Mouse (Mus musculus) myocyte (in vitro differentiated cells): ENCODE data around the gene Pkp4. TPM values are rescaled to one million over a fixed set of nuclear protein-coding genes. Genes with fewer than 3 reads are reported as not detected.

ENCODE experiments used
- H3K27me3 ChIP-seq: one replicate; pipeline ENCODE4 v1.6.1; 2011; ENCODE audit not compliant: control insufficient read depth, insufficient read depth, insufficient read length
- H3K36me3 ChIP-seq: one replicate; pipeline ENCODE4 v1.6.1; 2011; ENCODE audit not compliant: control insufficient read depth, insufficient read depth
- H3K4me2 ChIP-seq: one replicate; pipeline ENCODE4 v1.6.1; 2011; ENCODE audit warnings: low read depth, control low read depth
- H3K4me3 ChIP-seq: one replicate; pipeline ENCODE4 v1.5.1; 2011; ENCODE audit warnings: mild to moderate bottlenecking, control low read depth, moderate library complexity
- H3K79me2 ChIP-seq: one replicate; pipeline ENCODE4 v1.6.1; 2011; ENCODE audit not compliant: control insufficient read depth, insufficient read depth
- H3ac ChIP-seq: one replicate; pipeline ENCODE4 v1.6.1; 2011; ENCODE audit not compliant: control insufficient read depth, insufficient read length
- CEBPB ChIP-seq: IDR thresholded peaks from 2 replicates; pipeline ENCODE4 v1.6.1; 2011; ENCODE audit warnings: mild to moderate bottlenecking, moderate library complexity; ENCODE audit not compliant: poor library complexity, insufficient read depth, severe bottlenecking
- E2F4 ChIP-seq: IDR thresholded peaks from one replicate; pipeline ENCODE4 v1.6.1; 2011; ENCODE audit warnings: mild to moderate bottlenecking, control low read depth, moderate library complexity; ENCODE audit not compliant: insufficient read depth
- MAX ChIP-seq: IDR thresholded peaks from one replicate; pipeline ENCODE4 v1.6.1; 2011; ENCODE audit warnings: low read depth, mild to moderate bottlenecking, control low read depth
- MYOD1 ChIP-seq, 3 experiments: IDR thresholded peaks; one replicate each; pipeline ENCODE4 v1.6.1; 2011; ENCODE audit warnings: control low read depth in 2 of 3, low read depth in 2 of 3, mild to moderate bottlenecking in 2 of 3, moderate library complexity in 1 of 3; ENCODE audit not compliant: insufficient read length in 2 of 3, control insufficient read depth in 1 of 3
- MYOG ChIP-seq, 3 experiments: IDR thresholded peaks; one replicate each; pipeline ENCODE4 v1.6.1; 2011; ENCODE audit warnings: control low read depth in 2 of 3, low read depth in 2 of 3, mild to moderate bottlenecking in 2 of 3; ENCODE audit not compliant: insufficient read length in 2 of 3, control insufficient read depth in 1 of 3, insufficient read depth in 1 of 3
- POLR2A ChIP-seq: IDR thresholded peaks from one replicate; pipeline ENCODE4 v1.6.1; 2011; ENCODE audit warnings: low read depth, mild to moderate bottlenecking, control low read depth, moderate library complexity; ENCODE audit not compliant: insufficient read length
- POLR2AphosphoS2 ChIP-seq: IDR thresholded peaks from one replicate; pipeline ENCODE4 v1.6.1; 2011; ENCODE audit warnings: low read depth, control low read depth; ENCODE audit not compliant: insufficient read length
- REST ChIP-seq: IDR thresholded peaks from one replicate; pipeline ENCODE4 v1.6.1; 2011; ENCODE audit warnings: mild to moderate bottlenecking, control low read depth, moderate library complexity; ENCODE audit not compliant: insufficient read depth, insufficient read length
- SRF ChIP-seq: IDR thresholded peaks from one replicate; pipeline ENCODE4 v1.6.1; 2011; ENCODE audit warnings: low read depth; ENCODE audit not compliant: control insufficient read depth, insufficient read length
- TCF12 ChIP-seq: IDR thresholded peaks from one replicate; pipeline ENCODE4 v1.6.1; 2011; ENCODE audit warnings: mild to moderate bottlenecking, control low read depth; ENCODE audit not compliant: poor library complexity, insufficient read depth, severe bottlenecking
- TCF3 ChIP-seq: IDR thresholded peaks from one replicate; pipeline ENCODE4 v1.6.1; 2011; ENCODE audit warnings: low read depth, control low read depth; ENCODE audit not compliant: insufficient read length
- USF1 ChIP-seq: IDR thresholded peaks from one replicate; pipeline ENCODE4 v1.6.1; 2011; ENCODE audit warnings: low read depth, mild to moderate bottlenecking, control low read depth, moderate library complexity
- polyA plus RNA-seq: library from polyadenylated mRNA; unstranded; fragments of >200 nt; fragmentation: generic; extraction: Trizol; gene quantifications from one replicate; pipeline ENCODE4 v1.2.1, GENCODE M21; 2012; ENCODE audit warnings: missing spikeins

Pkp4 gene
- polyA plus RNA-seq, 1 experiment, result 25.3 TPM

- Histone ChIP-seq H3K4me3 (no peak overlapping the region), H3K27me3 (no peaks in the 10 kb centered on the region), H3ac (no peak overlapping the region), H3K36me3 (peaks cover 2% of the 10 kb centered on the region), H3K4me2 (no peak overlapping the region), H3K79me2 (no peaks in the 10 kb centered on the region)
- TF ChIP-seq TCF12 (no peak), MYOG (IDR thresholded peaks at IDR 0.05; ENCODE audit: control insufficient read depth in 1 of 3, insufficient read depth in 1 of 3, insufficient read length in 2 of 3, low read depth in 2 of 3) (no peak), E2F4 (no peak), MYOD1 (IDR thresholded peaks at IDR 0.05; ENCODE audit: control insufficient read depth in 1 of 3, insufficient read length in 2 of 3, low read depth in 2 of 3) (no peak)
Observed at GRCm38 (mm10) chr2:59345141-59345839, 184.6 kb downstream of the Pkp4 start.

DNA sequence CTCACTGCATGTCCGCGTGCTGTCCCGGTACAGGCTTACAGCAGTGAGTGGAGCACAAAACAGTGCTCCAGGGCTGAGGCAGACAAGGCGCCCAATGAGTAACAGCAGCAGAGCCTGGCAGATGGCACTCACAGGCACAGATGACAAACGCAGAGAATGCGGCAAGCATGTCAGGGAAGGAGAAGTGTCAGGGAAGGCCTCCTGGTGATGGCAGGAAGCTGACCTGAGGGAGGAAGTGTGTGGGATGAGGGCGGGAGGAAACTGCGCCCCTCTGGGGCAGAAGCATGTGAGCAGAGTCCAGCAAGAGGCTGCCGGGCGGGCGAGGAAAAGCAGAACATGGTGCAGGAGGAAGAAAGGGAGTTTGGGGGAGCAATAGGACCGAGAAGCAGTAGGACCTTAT, 185.8 kb downstream of the Pkp4 start:
- Histone ChIP-seq H3K79me2 (no peaks in the 10 kb centered on the region), H3K27me3 (no peaks in the 10 kb centered on the region), H3ac (no peak overlapping the region), H3K4me3 (no peak overlapping the region), H3K36me3 (no peaks in the 10 kb centered on the region), H3K4me2 (no peak overlapping the region)
- TF ChIP-seq CEBPB, result no peak
- no peak for TF ChIP-seq SRF
- no peak for TF ChIP-seq MYOG (IDR thresholded peaks at IDR 0.05; ENCODE audit: control insufficient read depth in 1 of 3, insufficient read depth in 1 of 3, insufficient read length in 2 of 3, low read depth in 2 of 3)
- TF ChIP-seq MAX, result no peak
- TF ChIP-seq POLR2AphosphoS2, result no peak
- no peak for TF ChIP-seq POLR2A
- no peak for TF ChIP-seq MYOD1 (IDR thresholded peaks at IDR 0.05; ENCODE audit: control insufficient read depth in 1 of 3, insufficient read length in 2 of 3, low read depth in 2 of 3)
- no peak for TF ChIP-seq TCF12
- no peak for TF ChIP-seq TCF3
- no peak for TF ChIP-seq USF1
- no peak for TF ChIP-seq REST
- no peak for TF ChIP-seq E2F4

GRCm38 (mm10) chr2:59348585-59348984, 187.9 kb downstream of the Pkp4 start:
- no peak overlapping the region for H3K4me3 ChIP-seq
- no peak overlapping the region for H3K4me2 ChIP-seq
- no peaks in the 10 kb centered on the region for H3K36me3 ChIP-seq
- H3ac ChIP-seq, result no peak overlapping the region
- TF ChIP-seq TCF3 (no peak), SRF (no peak), MYOD1 (IDR thresholded peaks at IDR 0.05; ENCODE audit: control insufficient read depth in 1 of 3, insufficient read length in 2 of 3, low read depth in 2 of 3) (no peak), POLR2A (no peak), POLR2AphosphoS2 (no peak), E2F4 (no peak), MYOG (IDR thresholded peaks at IDR 0.05; ENCODE audit: control insufficient read depth in 1 of 3, insufficient read depth in 1 of 3, insufficient read length in 2 of 3, low read depth in 2 of 3) (no peak), CEBPB (no peak), TCF12 (no peak), MAX (no peak), USF1 (no peak), REST (no peak)
- H3K79me2 ChIP-seq, result no peaks in the 10 kb centered on the region
- H3K27me3 ChIP-seq, result no peaks in the 10 kb centered on the region

DNA sequence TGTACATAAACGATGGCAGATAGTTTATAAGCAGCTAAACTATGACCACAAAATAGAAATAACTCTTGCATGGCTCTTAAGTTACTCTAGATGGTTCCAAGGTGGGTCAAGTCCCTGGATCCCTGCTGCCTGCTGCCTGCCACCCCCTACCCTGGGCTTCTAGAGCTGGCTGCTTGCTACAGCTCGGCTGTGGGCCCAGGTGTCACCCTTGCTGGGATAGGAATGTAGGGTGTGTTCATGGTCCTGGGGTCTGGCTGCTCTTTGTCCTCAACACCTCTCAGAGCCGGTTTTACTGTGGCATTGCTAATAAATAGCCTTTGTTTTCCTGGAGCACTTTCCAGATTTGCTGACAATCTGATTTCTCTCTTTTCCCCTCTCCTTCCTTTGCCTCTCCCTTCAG, 189.4 kb downstream of the Pkp4 start:
- Histone ChIP-seq H3K4me2 (no peak overlapping the region), H3K4me3 (no peak overlapping the region), H3K79me2 (no peaks in the 10 kb centered on the region), H3K36me3 (peaks cover 9% of the 10 kb centered on the region), H3ac (no peak overlapping the region), H3K27me3 (no peaks in the 10 kb centered on the region)
- TF ChIP-seq MYOD1 (IDR thresholded peaks at IDR 0.05; ENCODE audit: control insufficient read depth in 1 of 3, insufficient read length in 2 of 3, low read depth in 2 of 3) (no peak), E2F4 (no peak), CEBPB (no peak), POLR2AphosphoS2 (no peak), POLR2A (no peak)

GRCm38 (mm10) chr2:59351303-59352099, 190.9 kb downstream of the Pkp4 start:
- Histone ChIP-seq H3K4me2 (no peak overlapping the region), H3K27me3 (no peaks in the 10 kb centered on the region), H3ac (no peak overlapping the region), H3K79me2 (no peaks in the 10 kb centered on the region), H3K4me3 (no peak overlapping the region), H3K36me3 (peaks cover 9% of the 10 kb centered on the region)
- TF ChIP-seq TCF3 (no peak), POLR2AphosphoS2 (no peak), USF1 (no peak), MAX (no peak), MYOG (IDR thresholded peaks at IDR 0.05; ENCODE audit: control insufficient read depth in 1 of 3, insufficient read depth in 1 of 3, insufficient read length in 2 of 3, low read depth in 2 of 3) (no peak), MYOD1 (IDR thresholded peaks at IDR 0.05; ENCODE audit: control insufficient read depth in 1 of 3, insufficient read length in 2 of 3, low read depth in 2 of 3) (no peak), REST (no peak), POLR2A (no peak), SRF (no peak), TCF12 (no peak), E2F4 (no peak), CEBPB (no peak)
